Mouse (Mus musculus): ENCODE results near the gene Cd209a. TPM values are rescaled to one million over a fixed set of nuclear protein-coding genes. Genes with fewer than 3 reads are reported as not detected.

The Cd209a gene
- 0.09 and 0.46 TPM in 2 replicates for polyA plus RNA-seq (2015; fragmentation: Nextera tagmentation; extraction: Ambion mirVana)

GRCm38 (mm10) chr8:3748761-3749160 is at the start of gene Cd209a:
Gene Cd209a (minus strand): TSS chr8:3748984.

GRCm38 (mm10) chr8:3720551-3720950 is 28.2 kb downstream of the Cd209a start, which contains the start of gene Clec4g:
Gene Clec4g (minus strand): TSS chr8:3720651.

GRCm38 (mm10) chr8:3694121-3694520 is 54.7 kb downstream of the Cd209a start, which contains the start of gene Fcer2a:
Gene Fcer2a (minus strand): TSS chr8:3694175.

Small RNA genes lying within 50 kb of the gene (microRNA-seq; reads per million reads assigned to microRNA genes)
- gene Gm24934: 0 reads per million in 2 experiments

Other genes starting within 250 kb of the Cd209a start
- 26.1 and 28.2 TPM in 2 replicates for gene Mcoln1, start 248.5 kb downstream of the Cd209a start, polyA plus RNA-seq (2015; fragmentation: Nextera tagmentation; extraction: Ambion mirVana)
- gene Pnpla6, start 233.6 kb downstream of the Cd209a start, polyA plus RNA-seq (2015; fragmentation: Nextera tagmentation; extraction: Ambion mirVana): 8.8 and 9.3 TPM in 2 replicates
- 0.12 and 0.23 TPM in 2 replicates for gene C330021F23Rik, start 181.0 kb downstream of the Cd209a start, polyA plus RNA-seq (2015; fragmentation: Nextera tagmentation; extraction: Ambion mirVana)
- 0.67 and 1.3 TPM in 2 replicates for gene Camsap3, start 161.7 kb downstream of the Cd209a start, polyA plus RNA-seq (2015; fragmentation: Nextera tagmentation; extraction: Ambion mirVana)
- gene Xab2, start 127.7 kb downstream of the Cd209a start, polyA plus RNA-seq (2015; fragmentation: Nextera tagmentation; extraction: Ambion mirVana): 19.5 and 21.0 TPM in 2 replicates
- 76.1 and 83.2 TPM in 2 replicates for gene Pet100, start 127.4 kb downstream of the Cd209a start, polyA plus RNA-seq (2015; fragmentation: Nextera tagmentation; extraction: Ambion mirVana)
- not detected in 2 replicates for gene Pcp2, start 123.4 kb downstream of the Cd209a start, polyA plus RNA-seq (2015; fragmentation: Nextera tagmentation; extraction: Ambion mirVana)
- 5.0 and 16.5 TPM in 2 replicates for gene Stxbp2, start 118.0 kb downstream of the Cd209a start, polyA plus RNA-seq (2015; fragmentation: Nextera tagmentation; extraction: Ambion mirVana)
- 15.0 and 330 TPM in 2 replicates for gene Retn, start 93.2 kb downstream of the Cd209a start, polyA plus RNA-seq (2015; fragmentation: Nextera tagmentation; extraction: Ambion mirVana)
- 0.26 and 0.34 TPM in 2 replicates for gene Mcemp1, start 83.2 kb downstream of the Cd209a start, polyA plus RNA-seq (2015; fragmentation: Nextera tagmentation; extraction: Ambion mirVana)
- 5.8 and 29.9 TPM in 2 replicates for gene Fcor, start 76.6 kb downstream of the Cd209a start, polyA plus RNA-seq (2015; fragmentation: Nextera tagmentation; extraction: Ambion mirVana)
- gene Trappc5, start 72.7 kb downstream of the Cd209a start, polyA plus RNA-seq (2015; fragmentation: Nextera tagmentation; extraction: Ambion mirVana): 26.8 and 27.3 TPM in 2 replicates
- gene Fcer2a, start 54.8 kb downstream of the Cd209a start, polyA plus RNA-seq (2015; fragmentation: Nextera tagmentation; extraction: Ambion mirVana): 0.10 and 0.13 TPM in 2 replicates
- 0.27 TPM in 1 of 2 replicates, not detected in the other for gene Clec4g, start 28.3 kb downstream of the Cd209a start, polyA plus RNA-seq (2015; fragmentation: Nextera tagmentation; extraction: Ambion mirVana)
- gene Cd209e, start 105.3 kb upstream of the Cd209a start, polyA plus RNA-seq (2015; fragmentation: Nextera tagmentation; extraction: Ambion mirVana): not detected in 2 replicates
- 0.15 TPM in 1 of 2 replicates, not detected in the other for gene Cd209d, start 129.6 kb upstream of the Cd209a start, polyA plus RNA-seq (2015; fragmentation: Nextera tagmentation; extraction: Ambion mirVana)
- 0.27 and 0.33 TPM in 2 replicates for gene Cd209b, start 177.9 kb upstream of the Cd209a start, polyA plus RNA-seq (2015; fragmentation: Nextera tagmentation; extraction: Ambion mirVana)
- 0.12 and 0.26 TPM in 2 replicates for gene Cd209c, start 205.8 kb upstream of the Cd209a start, polyA plus RNA-seq (2015; fragmentation: Nextera tagmentation; extraction: Ambion mirVana)